Mouse (Mus musculus) embryonic facial prominence, embryonic 10.5 days (tissue): ENCODE results near the gene Prr3. TPM values are rescaled to one million over a fixed set of nuclear protein-coding genes. Genes with fewer than 3 reads are reported as not detected.

Experiments
- DNase-seq: peaks from one replicate; pipeline ENCODE4 v3.0.0-alpha.2; 2017; ENCODE audit warnings: low spot score
- H3K27ac ChIP-seq: fragments of 300-500 bp; sonication (generic); replicated peaks from 2 replicates; pipeline ENCODE4 v1.5.1; 2016; ENCODE audit warnings: mild to moderate bottlenecking
- H3K27me3 ChIP-seq: fragments of 300-500 bp; sonication (generic); replicated peaks from 2 replicates; pipeline ENCODE4 v1.6.1; 2016; ENCODE audit warnings: low read depth, mild to moderate bottlenecking; ENCODE audit not compliant: poor library complexity, severe bottlenecking
- H3K36me3 ChIP-seq: fragments of 300-500 bp; sonication (generic); replicated peaks from 2 replicates; pipeline ENCODE4 v1.6.1; 2016; ENCODE audit warnings: mild to moderate bottlenecking, moderate library complexity
- H3K4me1 ChIP-seq: fragments of 300-500 bp; sonication (generic); 2 replicates; pipeline ENCODE4 v1.6.1; 2016
- H3K4me3 ChIP-seq: fragments of 300-500 bp; sonication (generic); 2 replicates; pipeline ENCODE4 v1.5.1; 2016; ENCODE audit warnings: mild to moderate bottlenecking, moderate library complexity
- H3K9me3 ChIP-seq: fragments of 300-500 bp; sonication (generic); 2 replicates; pipeline ENCODE4 v1.6.1; 2016; ENCODE audit warnings: mild to moderate bottlenecking
- WGBS: fragments of 180-500 bp; shearing (Covaris S2); methylation state at CpG from one replicate; pipeline ENCODE4 v1.1.7; 2016; 5-methylcytosine and 5-hydroxymethylcytosine counted together
- polyA plus RNA-seq: library from polyadenylated mRNA; unstranded; fragments of >200 nt; fragmentation: Nextera tagmentation; extraction: Ambion mirVana; gene quantifications from 2 replicates; pipeline ENCODE4 v1.2.1, GENCODE M21; 2016

The Prr3 gene
- polyA plus RNA-seq, 1 experiment from 2014 or later = 44.0 TPM

DNA sequence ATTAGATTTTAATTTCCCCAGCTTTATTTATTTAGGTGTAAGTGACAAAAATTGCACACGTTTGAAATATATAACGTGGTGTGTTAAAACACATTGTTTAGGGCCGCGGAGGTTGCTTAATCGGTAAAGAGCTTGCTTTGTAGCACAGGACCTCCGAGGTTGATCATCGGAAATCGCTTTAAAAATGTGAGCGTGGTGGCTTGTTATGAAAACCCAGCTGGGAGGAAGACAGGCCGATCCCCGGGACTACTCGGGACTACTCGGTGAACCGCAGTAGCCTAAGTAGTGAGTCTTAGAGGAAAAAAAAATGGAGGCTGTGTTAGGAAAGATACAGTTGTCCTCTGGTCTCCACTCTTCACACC lies 14.8 kb upstream of the Prr3 start:
- H3K4me3 ChIP-seq = peak overlapping the region; percentile 70
- peaks cover under 1% of the 10 kb centered on the region for H3K36me3 ChIP-seq
- no peaks in the 10 kb centered on the region for H3K27me3 ChIP-seq
- whole genome bisulfite sequencing = 4% methylated on average over 14 of the region's 14 CpGs
- DNase-seq = peak; percentile 24
- peaks cover 17% of the 10 kb centered on the region for H3K4me1 ChIP-seq
- H3K9me3 ChIP-seq = no peaks in the 10 kb centered on the region
- H3K27ac ChIP-seq = peak overlapping the region; percentile 67

DNA sequence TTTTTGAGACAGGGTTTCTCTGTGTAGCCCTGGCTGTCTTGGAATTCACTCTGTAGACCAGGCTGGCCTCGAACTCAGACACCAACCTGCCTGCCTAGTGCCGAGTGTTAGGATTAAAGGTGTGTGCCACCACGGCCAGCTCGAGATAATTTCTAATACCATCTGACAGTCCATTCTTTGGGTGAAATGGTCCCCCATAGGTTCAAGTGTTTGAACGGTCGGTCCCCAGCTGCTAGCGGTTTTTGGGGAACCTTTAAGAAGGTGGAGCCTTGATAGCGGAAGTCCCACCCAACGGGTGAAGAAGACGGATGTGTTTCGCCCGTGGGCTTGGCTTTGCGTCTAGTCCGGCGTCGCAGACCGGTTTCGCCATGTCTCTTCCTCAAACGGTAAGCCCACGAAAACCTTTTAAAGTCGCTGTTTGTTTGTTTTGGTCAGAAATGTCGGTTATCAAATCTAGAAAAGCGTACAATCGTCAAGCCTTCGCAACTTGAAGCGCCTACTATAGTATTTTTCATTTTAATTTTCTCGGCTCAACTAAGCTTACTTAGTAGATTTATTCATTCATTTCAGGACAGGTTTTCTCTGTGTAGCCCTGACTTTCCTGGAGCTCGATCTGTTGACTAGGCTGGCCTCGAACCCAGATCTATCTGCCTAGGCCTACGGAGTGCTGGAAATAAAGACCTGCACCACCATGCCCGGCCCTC lies 14.3 kb upstream of the Prr3 start:
- H3K9me3 ChIP-seq = no peaks in the 10 kb centered on the region
- H3K4me1 ChIP-seq = peaks cover 17% of the 10 kb centered on the region
- H3K27me3 ChIP-seq = no peaks in the 10 kb centered on the region
- H3K27ac ChIP-seq = peak overlapping the region; percentile 67
- peak overlapping the region; percentile 70 for H3K4me3 ChIP-seq
- WGBS = 4% methylated on average over 31 of the region's 31 CpGs
- peaks cover 6% of the 10 kb centered on the region for H3K36me3 ChIP-seq
- peak; percentile 82 for DNase-seq

GRCm38 (mm10) chr17:35993675-35994074 lies 13.6 kb upstream of the Prr3 start:
- DNase-seq = peak; percentile 88
- Histone ChIP-seq H3K4me1 (peaks cover 17% of the 10 kb centered on the region), H3K27me3 (no peaks in the 10 kb centered on the region), H3K27ac (no peak overlapping the region), H3K4me3 (peak overlapping the region; percentile 70), H3K9me3 (no peaks in the 10 kb centered on the region), H3K36me3 (peaks cover 13% of the 10 kb centered on the region)
- WGBS = 9% methylated on average over 17 of the region's 17 CpGs

DNA sequence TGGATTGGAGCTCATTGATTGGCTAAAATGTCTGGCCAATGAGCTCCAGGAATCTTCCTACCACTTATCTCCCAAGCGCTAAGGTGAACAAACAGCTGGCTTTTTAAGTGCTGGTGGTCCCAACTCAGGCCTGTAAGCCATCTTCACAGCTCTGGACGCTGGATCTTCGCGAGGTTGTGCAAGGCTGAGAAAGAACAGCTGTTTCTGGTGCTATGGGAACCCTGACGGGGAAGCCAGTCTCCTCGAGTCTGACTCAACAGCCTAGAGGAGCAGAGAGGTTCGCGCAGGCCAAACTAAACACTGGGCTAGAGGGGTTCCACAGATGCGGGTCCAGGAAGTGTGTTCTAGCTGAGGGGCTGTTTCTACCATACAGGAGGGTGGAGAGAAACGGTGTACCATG lies 11.7 kb upstream of the Prr3 start:
- WGBS = 53% methylated on average over 10 of the region's 10 CpGs
- Histone ChIP-seq H3K4me1 (peaks cover 9% of the 10 kb centered on the region), H3K4me3 (no peak overlapping the region), H3K27me3 (no peaks in the 10 kb centered on the region), H3K9me3 (no peaks in the 10 kb centered on the region), H3K27ac (no peak overlapping the region), H3K36me3 (peaks cover 32% of the 10 kb centered on the region)
- DNase-seq = no peak

DNA sequence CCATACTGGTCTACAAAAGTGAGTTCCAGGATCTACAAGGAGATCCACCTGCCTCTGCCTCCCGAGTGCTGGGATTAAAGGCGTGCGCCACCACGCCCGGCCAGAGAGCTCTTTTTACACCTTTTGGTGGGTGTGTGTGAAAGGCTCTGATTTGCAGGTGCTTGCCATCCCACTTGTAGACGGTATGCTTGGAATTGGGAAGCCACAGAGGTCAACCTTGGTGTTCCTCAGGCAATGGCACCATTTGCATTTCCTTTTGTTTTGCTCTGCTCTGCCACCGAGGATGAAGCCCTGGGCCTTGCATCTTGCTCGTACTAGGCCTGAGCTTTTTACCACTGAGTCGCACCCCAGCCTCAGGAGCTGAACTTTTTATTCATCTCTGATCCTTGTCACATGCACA lies 1.7 kb upstream of the Prr3 start:
- WGBS = 92% methylated on average over 9 of the region's 9 CpGs

GRCm38 (mm10) chr17:35980363-35980754 lies 323 bp upstream of the Prr3 start:
- Histone ChIP-seq H3K27me3 (no peaks in the 10 kb centered on the region), H3K4me3 (peak overlapping the region; percentile 86), H3K4me1 (peaks cover 25% of the 10 kb centered on the region), H3K36me3 (peaks cover 59% of the 10 kb centered on the region), H3K27ac (peak overlapping the region; percentile 95), H3K9me3 (no peaks in the 10 kb centered on the region)
- DNase-seq = peak; percentile 69
- under 1% methylated on average over 29 of the region's 29 CpGs for WGBS

More for the DNA sequence above, 1.7 kb upstream of the Prr3 start:
- Histone ChIP-seq H3K36me3 (peaks cover 62% of the 10 kb centered on the region), H3K27ac (no peak overlapping the region), H3K4me1 (peaks cover 25% of the 10 kb centered on the region), H3K27me3 (no peaks in the 10 kb centered on the region), H3K9me3 (no peaks in the 10 kb centered on the region), H3K4me3 (peak overlapping the region; percentile 86; the same call in 1 of the 2 replicates)
- no peak for DNase-seq

DNA sequence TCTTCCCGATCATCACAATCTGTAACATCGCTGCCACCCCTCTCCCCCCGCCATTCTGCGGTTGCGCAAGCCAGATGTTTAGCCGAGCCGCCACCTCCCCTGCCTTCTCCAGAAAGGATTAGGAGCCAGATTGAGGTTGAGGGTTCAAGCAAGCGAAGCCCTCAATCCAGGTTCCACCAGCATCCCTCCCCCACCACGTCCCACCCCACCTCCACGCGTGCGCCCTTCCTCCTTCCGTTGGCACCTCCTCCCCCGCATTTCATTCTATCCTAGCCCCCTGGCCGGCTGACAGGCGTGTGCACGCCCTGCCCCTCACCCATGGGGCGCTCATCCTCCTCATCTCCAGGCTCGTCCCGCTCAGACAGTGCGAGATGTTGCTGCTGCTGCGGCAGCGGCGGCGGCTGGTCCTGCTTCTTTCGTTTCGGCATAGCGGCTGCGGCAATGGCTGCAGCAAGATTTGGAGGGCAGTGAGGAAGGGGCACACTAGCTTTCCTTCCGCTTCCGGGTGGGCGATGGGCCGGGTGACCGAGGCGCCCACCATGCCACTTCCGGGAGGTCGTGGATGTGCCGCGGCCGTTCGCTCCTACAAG lies 1.1 kb downstream of the Prr3 start:
- peak overlapping the region; percentile 95 for H3K27ac ChIP-seq
- no peaks in the 10 kb centered on the region for H3K27me3 ChIP-seq
- H3K36me3 ChIP-seq = peaks cover 59% of the 10 kb centered on the region
- H3K4me3 ChIP-seq = peak overlapping the region; percentile 86
- DNase-seq = peak; percentile 91
- H3K9me3 ChIP-seq = no peaks in the 10 kb centered on the region
- WGBS = under 1% methylated on average over 41 of the region's 41 CpGs
- peaks cover 25% of the 10 kb centered on the region for H3K4me1 ChIP-seq

DNA sequence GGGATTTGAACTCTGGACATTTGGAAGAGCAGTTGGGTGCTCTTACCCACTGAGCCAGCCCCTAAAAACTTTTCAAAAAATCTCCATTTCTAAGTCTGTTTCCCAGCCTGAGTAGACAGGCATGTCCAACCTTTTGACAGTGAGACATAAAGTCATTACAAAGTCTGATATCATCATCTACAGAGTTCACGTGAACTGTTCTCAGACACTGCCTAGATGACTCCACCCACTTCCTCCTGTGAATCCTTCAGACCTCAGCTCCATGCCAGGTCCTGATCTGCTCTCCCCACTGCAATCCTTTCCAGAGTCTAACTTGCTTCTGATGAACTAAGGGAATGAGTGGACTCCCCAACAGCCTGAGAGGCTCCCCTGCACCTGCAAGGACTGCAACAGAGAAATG lies 7.9 kb downstream of the Prr3 start:
- Histone ChIP-seq H3K4me3 (no peak overlapping the region), H3K36me3 (peaks cover 54% of the 10 kb centered on the region), H3K27me3 (no peaks in the 10 kb centered on the region), H3K9me3 (no peaks in the 10 kb centered on the region), H3K4me1 (peaks cover 17% of the 10 kb centered on the region), H3K27ac (no peak overlapping the region)
- DNase-seq = no peak
- 83% methylated on average over 1 of the region's 1 CpGs for WGBS

GRCm38 (mm10) chr17:35969418-35970389 lies 10.3 kb downstream of the Prr3 start, which contains the start of gene Abcf1:
Gene Abcf1 (minus strand): TSS chr17:35969761.
- H3K27me3 ChIP-seq = no peaks in the 10 kb centered on the region
- under 1% methylated on average over 68 of the region's 68 CpGs for WGBS
- H3K36me3 ChIP-seq = peaks cover 59% of the 10 kb centered on the region
- no peaks in the 10 kb centered on the region for H3K9me3 ChIP-seq
- peak within 1 kb of the TSS; percentile 88 for H3K27ac ChIP-seq
- peak; percentile 99 for DNase-seq
- peaks cover 17% of the 10 kb centered on the region for H3K4me1 ChIP-seq
- peak within 1 kb of the TSS; percentile 82 for H3K4me3 ChIP-seq

DNA sequence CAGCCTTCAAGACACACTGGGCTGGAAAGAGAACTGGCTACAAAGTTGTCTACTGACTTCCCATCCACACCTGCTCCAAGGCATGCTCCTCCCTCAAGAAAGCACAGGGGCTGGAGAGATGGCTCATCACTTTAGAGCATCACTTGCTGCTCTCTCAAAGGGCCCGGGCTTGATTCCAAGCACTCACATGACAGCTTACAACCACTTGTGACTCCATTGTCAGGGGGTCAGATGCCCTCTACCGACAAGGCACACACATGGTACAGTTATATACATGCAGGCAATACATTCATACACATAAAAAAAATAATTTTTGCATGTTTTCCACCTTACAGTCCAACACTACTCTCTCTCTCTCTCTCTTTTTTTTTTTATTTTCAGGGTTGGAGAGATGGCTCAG lies 12.4 kb downstream of the Prr3 start:
- H3K4me1 ChIP-seq = peaks cover 17% of the 10 kb centered on the region
- no peaks in the 10 kb centered on the region for H3K9me3 ChIP-seq
- 87% methylated on average over 2 of the region's 2 CpGs for WGBS
- no peak overlapping the region for H3K4me3 ChIP-seq
- H3K27ac ChIP-seq = no peak overlapping the region
- H3K27me3 ChIP-seq = no peaks in the 10 kb centered on the region
- DNase-seq = no peak
- peaks cover 59% of the 10 kb centered on the region for H3K36me3 ChIP-seq

GRCm38 (mm10) chr17:35963279-35963678 lies 16.8 kb downstream of the Prr3 start:
- Histone ChIP-seq H3K36me3 (peaks cover 95% of the 10 kb centered on the region), H3K4me3 (no peak overlapping the region), H3K9me3 (no peaks in the 10 kb centered on the region), H3K27ac (no peak overlapping the region), H3K27me3 (no peaks in the 10 kb centered on the region), H3K4me1 (peaks cover 3% of the 10 kb centered on the region; the same call in 1 of the 2 replicates)
- no peak for DNase-seq
- WGBS = 88% methylated on average over 10 of the region's 10 CpGs

GRCm38 (mm10) chr17:35958533-35959223 lies 21.4 kb downstream of the Prr3 start:
- 96% methylated on average over 15 of the region's 15 CpGs for WGBS
- H3K36me3 ChIP-seq = peaks cover 90% of the 10 kb centered on the region
- no peak for DNase-seq

More at GRCm38 (mm10) chr17:35958533-35959223, 21.4 kb downstream of the Prr3 start:
- H3K27ac ChIP-seq = no peak overlapping the region
- H3K9me3 ChIP-seq = no peaks in the 10 kb centered on the region
- H3K27me3 ChIP-seq = no peaks in the 10 kb centered on the region
- H3K4me1 ChIP-seq = no peaks in the 10 kb centered on the region
- no peak overlapping the region for H3K4me3 ChIP-seq
